Mouse (Mus musculus) CH12F3 (cell line): Measurements from ENCODE around the gene Castor2.

ENCODE experiments used
- in situ Hi-C: fragments of 300-500 bp; cut with MboI; formaldehyde crosslinking; loops from 2 replicates; pipeline ENCODE4 v1.14.3; 2020; ENCODE audit warnings: low sequenced_read_pairs

The Castor2 gene

DNA sequence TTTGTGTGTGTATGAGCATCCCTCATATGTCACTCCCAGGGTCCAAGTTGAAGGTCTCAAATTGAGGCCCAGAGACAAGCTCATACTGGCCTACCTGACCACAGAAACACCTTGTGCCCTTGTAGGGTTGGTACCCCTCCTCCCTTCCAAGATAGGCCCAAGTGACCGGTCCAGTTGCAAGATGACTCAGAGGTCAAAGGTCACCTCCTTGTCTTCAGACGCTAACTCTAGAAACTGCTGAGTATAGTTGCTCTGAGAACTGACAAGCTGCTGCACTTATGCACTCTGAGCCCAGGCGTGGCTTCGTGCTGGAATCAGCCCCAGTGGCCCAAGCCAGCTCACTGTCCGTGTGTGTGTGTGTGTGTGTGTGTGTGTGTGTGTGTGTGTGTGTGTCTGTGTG is 2.4 kb downstream of the Castor2 start:
- in situ Hi-C loops = no loop called here

DNA sequence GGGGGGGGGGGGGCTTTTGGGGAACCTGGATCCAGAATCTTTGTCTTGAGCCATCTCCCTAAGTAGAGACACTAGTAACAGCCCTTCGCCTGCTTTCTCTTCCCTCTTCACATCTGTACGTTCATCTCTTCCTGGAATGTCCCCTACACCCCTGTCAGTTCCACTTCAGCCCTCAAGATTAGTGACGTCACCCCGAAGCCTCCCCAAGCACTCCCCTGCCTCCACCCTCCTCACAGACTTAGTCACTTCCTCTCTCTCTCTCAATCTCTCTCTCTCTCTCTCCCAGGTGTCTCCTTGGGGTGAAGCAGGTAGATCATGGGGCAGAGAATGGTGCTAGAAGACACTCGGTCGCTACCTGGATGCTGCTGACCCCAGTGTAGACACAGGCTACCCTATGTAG is 3.2 kb downstream of the Castor2 start:
- in situ Hi-C loops = no loop called here

DNA sequence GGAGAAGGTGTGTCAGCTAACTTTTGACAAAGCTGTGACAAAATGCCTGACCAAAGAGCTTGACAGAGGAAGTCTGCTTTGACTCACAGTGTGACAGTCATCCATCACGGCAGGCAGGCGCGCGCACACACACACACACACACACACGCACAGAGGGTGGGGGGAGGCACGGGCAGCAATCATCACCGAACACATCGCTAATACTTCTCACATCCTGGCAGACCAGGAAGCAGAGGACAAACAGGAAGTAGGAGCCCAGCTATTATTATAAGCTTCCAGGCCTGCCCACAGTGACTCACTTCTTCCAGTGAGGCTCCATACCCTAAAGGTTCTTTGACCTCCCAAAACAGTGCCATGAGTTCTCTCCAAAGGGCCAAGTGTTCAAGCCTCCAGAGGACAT is 6.3 kb downstream of the Castor2 start:
- in situ Hi-C loops = no loop called here

DNA sequence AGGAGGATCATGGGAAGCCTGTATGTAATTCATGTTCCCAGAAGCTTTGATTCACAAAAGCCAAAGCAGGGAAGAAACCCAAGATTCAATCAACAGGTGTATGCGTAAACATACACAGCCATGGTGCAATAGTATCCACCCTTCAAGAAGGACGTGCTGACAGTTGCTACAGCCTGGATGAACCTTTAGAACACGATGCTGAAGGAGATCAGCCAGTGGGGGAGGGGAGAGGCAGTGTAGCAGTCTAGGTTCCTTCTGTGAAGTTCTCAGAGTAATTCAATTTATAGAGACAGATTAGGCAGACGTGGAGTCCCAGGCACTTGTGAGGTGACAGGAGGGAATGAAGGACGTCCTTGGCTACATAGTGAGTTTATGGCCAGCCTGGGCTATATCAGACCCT is 15.5 kb downstream of the Castor2 start:
- in situ Hi-C loops = no loop called here

DNA sequence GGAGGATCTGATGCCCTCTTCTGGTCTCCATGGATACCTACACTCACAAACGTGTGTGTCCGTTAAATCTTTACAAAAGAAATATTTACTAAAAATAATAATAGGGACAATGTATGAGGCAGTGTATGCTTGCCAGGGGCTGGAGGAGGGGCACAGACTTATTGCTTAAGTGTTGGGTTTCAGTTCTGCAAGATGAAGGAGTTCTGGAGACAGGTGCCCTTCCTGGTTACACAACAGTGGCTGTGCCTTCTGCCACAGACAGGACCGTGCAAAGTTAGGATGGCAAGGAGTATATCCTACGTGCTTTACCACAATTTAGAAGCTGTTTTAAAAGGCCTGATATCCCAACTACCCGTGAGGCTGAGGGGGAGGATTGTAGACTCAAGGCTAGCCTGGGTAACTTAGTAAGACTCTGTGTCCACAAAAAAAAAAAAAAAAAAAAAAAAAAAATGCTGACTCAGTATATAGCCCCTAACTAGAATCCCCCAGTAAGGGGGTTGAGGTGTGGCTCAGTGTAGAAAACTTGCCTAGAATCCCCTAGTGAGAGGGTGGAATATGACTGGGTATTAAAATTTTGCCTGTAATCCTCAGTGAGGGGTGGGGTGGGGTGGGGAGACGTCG is 16.2 kb downstream of the Castor2 start:
- in situ Hi-C loops = no loop called here

DNA sequence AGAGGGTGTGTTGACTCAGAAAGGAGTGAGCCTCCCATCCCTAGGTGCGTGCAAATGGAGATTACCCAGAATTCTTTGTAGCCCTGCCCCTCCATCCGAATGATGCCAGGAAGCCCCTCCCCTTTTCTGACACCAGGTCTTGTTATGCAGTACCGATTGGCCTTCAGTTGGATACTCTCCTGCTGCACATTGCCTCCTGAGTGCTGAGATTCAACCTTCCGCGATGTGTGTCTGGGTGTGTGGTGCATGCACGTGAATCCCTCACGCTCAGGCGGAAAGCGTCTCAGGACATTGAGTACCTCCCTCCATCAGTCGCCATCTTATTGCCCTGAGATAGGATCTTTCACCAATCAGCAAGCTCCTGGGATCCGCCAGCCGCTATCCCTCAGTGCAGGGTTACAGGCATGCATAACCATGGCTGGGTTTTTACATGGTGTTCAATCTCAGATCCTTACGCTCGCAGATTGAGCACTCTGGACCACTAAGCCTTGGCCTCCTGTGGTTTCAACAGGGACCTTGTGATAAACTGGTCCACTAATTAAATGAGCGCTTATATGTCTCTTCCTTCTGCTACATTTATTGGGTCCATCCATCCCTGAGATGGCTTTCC is 19.4 kb downstream of the Castor2 start:
- in situ Hi-C loops = no loop called here

DNA sequence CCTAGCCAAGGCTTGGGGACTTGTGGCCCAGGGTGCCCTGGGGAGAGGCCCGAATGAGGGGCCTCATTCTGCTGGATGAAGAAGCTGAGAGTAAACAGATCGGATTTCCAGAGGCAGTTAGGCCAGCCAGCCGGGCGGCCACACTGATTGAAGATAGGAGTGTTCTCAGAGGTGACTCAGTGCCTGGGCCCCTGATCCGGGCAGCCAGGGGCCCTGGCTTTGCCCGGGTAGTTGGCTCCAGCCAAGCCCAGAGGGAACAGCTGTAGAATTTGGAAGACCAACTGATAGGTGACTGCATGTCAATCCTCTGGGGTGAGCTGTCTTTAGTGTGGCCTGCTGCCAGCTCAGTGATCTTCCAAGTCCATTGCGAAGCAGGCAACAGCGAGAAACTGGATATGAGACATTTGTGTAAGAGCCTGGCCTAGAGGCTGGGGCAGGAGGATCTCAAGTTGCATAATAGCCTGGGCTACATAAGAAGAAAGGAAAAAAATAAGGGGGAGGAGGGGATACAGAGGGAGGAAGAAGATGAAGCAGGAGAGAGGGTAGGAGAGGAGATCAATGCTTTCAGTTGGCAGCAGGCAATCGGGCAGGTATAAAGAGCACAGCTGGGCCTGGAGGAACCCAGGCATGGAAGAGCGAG is 20.1 kb downstream of the Castor2 start:
- in situ Hi-C loops = no loop called here

DNA sequence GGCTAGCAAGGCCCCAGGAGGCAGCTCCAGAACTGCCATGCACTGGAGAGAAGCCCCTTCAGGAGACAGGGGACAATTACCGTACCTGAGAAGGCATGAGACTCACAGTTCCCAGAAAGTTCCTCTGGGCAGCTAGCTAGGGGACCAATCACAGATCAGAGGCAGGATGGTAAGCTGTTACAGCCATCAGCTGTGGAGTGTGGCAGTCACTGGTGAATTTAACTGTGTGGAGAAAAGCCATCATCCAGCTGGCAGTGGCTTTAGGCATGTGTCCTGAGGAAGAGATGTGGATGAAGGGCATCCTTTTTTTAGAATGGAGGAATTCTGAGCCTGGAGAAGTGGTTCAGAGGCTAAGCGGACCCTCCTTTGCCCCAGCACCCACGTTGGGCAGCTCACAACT is 20.6 kb downstream of the Castor2 start:
- in situ Hi-C loops = no loop called here

DNA sequence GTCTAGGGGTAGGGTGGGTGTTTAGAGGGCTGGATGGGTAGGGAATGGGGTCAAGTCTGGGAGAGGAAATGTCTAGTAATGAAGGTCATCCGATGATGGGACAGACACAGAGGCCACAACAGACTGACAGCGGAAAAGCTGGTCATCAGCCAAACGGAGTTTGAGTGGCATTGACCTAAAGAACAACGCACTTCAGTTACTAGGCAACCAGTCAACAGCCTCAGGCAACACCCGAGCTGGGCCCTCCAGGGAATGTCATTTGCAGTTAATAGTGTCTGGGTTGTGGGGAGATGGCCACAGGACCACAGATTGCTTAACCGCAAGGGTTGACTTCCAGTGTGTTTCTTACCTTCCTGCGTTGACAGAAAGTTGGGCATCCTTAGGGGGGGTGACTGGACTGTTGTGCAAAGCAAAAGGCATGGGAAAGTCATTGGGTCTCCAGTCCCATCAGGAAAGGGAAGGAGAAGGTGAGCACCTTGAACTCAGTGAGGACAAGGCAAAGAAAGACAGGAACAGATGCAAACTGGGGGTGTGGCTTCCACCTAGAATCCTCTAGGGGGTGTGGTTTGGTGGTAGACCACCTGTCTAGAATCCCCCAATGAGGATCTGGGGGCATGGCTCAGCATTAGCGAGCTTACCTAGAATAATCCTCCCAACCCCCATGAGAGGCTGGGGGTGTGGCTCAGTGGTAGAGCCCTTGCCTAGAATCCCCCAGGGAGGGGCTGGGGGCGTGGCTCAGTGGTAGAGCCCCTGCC is 21.8 kb downstream of the Castor2 start:
- in situ Hi-C loops = no loop called here

DNA sequence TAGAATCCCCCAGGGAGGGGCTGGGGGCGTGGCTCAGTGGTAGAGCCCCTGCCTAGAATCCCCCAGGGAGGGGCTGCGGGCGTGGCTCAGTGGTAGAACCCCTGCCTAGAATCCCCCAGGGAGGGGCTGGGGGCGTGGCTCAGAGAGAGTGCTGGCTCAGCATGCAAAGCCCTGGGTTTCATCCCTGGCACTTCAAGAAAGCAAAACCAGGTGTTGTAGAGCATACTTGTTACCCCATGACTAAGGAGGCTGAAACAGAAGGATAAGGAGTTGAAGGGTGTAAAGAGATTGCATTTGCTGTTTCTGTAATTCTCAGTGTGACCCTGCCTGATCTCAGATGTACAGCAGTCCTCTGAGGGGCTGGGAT is 22.4 kb downstream of the Castor2 start:
- in situ Hi-C loops = no loop called here

DNA sequence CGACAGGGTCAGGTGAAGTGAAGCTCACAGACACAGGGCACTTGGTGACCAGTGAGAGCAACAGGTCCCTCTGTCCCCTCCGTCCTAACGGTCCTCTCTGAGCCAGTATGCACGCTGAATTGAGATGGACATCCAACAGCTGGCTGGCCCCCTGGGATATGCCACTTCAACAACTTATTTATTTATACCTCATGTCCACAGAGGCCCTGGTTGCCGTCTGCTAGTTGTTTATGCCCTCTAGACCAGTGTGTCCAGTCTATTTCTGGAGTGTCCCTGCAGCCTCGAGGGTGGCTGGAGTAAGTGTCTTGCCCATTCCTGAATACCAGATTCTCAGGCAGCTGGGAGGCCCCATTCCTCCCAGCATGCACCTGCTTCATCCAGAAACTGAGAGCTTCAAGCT is 24.3 kb downstream of the Castor2 start:
- in situ Hi-C loops = no loop called here

DNA sequence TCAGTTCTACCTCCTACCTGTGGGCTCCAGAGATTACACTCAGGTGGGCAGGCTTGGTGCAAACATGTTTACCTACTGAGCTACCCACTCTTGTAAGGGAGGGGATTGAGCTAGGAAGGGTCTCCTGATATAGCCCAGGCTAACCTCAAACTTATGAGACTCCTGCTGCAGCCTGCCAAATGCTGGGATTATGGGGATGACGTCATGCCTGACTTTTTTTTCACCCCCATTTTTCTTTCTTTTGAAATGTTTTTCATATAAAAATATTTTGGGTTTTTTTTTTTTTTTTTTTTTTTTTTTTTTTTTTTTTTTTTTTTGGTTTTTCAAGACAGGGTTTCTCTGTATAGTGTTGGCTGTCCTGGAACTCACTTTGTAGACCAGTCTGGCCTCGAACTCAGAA is 26.7 kb downstream of the Castor2 start:
- in situ Hi-C loops = no loop called here

DNA sequence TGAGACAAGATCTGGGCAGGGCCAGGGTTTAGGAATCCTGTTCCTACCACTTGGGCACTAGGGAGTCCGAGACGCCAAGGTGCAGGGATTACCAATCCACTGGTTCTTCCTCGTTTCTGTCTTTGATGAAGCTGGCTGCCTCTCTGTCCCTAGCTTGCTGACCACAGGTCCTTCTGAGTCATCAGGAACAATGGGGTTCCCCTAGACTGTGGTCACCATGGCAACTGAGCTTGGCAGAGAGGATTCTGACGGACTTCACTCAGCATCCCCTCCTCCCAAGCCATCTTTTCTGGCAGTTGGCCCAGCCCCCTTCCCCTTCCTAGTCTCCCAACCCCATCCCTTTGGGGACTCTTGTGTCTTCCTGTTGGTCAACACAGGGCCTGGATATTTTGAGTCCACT is 32.1 kb downstream of the Castor2 start:
- in situ Hi-C loops = no loop called here

DNA sequence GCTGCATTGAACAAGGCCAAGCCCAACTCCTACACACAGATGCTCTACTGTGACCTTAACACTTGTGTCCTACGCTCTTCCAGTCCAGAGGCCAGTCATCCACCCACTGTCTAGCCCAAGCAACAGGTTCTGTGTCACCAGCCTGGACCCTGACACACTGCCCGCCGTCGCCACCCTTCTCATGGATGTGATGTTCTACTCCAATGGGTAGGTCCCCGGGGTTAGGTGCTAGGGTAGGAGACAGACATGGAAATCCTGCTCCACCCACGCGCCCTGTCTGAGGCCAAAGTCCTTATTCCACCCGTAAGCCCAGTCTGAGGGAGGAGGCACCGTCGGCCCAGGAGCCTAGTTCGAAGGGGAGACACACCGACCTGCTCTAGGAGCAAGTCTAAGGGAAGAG is 36.5 kb downstream of the Castor2 start:
- in situ Hi-C loops = no loop called here

DNA sequence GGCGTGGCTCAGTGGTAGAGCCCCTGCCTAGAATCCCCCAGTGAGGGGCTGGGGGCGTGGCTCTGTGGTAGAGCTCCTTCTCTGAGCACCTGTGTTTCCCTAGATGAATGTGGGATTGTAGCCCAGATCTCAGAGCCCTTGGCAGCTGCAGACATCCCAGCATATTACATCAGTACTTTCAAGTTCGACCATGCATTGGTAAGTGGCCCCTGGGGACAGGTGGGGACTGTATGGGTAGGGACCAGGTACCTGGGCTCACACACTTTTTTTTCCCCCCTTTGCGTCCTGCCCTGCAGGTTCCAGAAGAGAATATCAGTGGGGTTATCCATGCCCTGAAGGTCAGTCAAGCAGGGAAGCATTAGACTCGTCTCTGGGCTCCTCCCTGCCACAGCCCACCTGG is 38.4 kb downstream of the Castor2 start:
- in situ Hi-C loops = no loop called here

DNA sequence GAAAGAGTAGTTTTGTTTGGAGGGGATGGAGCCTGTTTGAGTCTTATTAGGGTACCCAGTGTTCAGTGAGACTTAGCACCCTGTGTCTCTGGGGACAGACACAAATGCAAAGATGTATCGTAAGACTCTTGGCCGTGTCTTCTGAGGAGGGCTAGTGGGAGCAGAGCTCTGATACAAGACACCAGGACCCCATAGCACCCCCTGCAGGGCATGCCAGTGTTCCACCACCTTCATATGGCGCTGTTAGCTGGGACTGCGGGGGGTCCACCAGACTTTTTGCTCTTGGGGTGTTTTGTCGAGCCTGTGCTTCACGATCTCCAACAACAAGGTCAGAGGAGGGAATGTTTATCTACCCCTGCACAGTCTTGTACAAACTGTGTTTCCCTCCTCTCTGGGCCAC is 39.9 kb downstream of the Castor2 start:
- in situ Hi-C loops = no loop called here

DNA sequence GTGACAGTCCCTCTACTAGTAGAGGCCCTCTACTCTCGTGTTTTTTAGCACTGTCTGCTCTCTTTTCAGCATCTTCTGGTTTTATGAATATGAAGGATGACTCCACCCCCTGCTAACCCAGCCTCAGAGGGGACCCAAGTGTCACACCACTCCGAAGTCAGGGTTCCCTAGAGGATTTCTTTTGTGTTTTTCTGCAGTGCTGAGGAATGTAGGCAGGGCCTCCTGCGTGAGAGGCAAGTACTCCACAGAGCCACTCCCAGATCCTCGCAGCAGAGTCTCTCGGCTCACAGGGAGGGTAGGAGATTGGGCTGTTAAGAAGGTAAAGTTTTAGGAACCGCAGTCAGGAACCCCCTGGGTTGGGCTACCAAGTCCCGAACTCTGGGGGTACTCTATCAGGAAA is 41.7 kb downstream of the Castor2 start:
- in situ Hi-C loops = no loop called here

DNA sequence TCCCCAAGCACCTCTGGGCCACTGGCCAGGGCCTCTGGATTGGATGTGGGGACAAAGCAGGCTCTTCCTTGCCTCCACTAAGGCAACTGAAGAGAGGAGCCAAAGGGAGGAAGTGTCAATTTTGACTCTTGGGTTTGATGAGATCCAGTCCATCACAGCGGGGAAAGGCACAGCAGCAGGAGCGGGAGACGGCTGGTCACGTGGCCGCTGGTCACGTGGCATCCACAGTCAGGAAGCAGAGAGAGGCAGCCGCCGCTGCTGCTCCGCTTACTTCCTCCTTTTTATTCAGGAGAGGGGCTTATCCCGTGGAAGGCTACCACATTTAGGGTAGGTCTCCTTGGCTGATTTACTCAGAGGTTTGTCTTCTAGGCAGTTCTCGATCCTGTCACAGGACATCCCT is 42.9 kb downstream of the Castor2 start:
- in situ Hi-C loops = no loop called here

DNA sequence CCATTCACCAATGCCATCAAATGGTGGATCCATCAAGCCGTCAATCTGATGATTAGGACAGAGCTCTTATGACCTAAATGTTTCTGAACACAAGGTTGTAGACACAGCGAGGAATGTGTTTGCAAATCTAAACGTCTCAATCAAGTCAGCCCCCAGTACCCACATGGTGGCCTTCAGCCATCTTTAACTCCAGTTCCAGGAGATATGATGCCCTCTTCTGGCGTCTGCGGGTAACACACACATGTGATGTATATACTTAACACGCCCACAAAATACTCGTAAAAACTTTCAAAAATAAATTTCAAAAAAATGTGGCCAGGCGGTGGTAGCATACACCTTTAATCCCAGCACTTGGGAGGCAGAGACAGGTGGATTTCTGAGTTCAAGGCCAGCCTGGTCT is 45.5 kb downstream of the Castor2 start:
- in situ Hi-C loops = no loop called here

DNA sequence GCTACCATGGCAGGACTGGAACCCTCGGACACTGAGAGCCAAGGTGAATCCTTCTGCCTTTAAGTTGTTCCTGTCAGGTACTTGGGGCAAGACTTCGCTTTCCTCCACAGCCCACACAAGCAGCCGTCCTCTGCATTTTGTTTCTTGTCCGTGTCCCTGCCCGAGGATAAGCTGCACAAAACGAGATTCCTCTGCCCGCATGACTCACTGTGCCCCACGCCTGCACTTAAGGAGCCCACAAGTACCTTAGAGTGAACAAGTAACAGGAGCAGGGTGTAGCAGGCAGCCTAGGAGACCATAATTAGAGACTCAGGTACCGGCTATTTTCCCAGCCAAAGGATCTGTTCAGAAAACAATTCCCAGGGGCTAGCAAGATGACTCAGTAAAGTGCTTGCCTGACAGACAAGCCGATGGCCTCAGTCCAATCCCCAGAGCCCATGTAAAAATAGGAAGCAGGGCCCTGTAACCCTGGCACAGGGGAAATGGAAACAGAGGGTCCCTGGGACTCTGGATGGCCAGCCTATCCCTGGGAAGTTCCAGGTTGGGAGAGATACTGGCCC is 47.8 kb downstream of the Castor2 start:
- in situ Hi-C loops = no loop called here

DNA sequence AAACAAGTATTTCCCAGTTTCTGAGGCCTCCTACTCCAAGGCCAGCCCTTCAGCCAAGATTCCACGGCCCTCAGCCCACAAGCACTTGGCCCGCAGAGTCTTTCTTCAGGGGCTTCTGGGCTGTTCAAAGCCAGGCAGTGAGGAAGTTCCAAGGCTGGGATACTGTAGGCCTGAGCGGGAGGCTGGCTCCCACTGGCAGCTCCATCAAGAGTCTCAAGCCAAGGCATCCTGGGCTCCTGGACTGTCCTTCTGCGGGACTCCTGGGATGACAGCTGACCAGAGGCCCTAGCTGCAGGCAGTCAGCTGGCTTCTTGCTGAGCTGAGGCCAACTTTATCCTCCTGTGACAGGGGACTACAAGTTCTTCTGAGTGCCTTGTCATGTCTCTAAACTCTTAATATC is 48.6 kb downstream of the Castor2 start:
- in situ Hi-C loops = no loop called here

DNA sequence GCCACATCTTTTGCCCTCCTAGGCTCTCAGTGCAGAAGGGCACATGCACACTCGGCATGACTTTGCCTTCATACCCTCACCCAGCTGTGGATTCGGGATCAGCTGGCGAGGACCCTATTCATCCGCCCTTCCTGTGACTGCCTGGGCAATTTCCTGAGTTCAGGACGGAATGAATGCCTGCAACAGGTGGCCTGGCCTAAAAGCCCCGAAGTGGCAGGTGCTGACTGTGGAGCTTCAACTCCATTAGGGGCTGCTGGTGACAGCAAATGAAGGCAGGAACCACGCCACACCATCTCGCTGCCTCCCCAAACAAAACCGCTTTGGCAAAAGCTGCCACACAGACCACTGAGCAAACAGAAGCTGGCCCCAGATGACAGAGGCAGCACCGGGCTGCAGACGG is 52.4 kb downstream of the Castor2 start:
- in situ Hi-C loops = no loop called here
